Mouse (Mus musculus) liver, embryonic 14.5 days (tissue): ENCODE data around the gene Nck1. TPM values are rescaled to one million over a fixed set of nuclear protein-coding genes. Genes with fewer than 3 reads are reported as not detected.

Experiments used
- ATAC-seq: fragments of 200-750 bp; cut with Nextera tagmentation; 2 replicates; pipeline ENCODE4 v1.8.0; 2017; ENCODE audit warnings: moderate number of reproducible peaks, mild to moderate bottlenecking, moderate library complexity; ENCODE audit not compliant: insufficient read depth
- DNase-seq, 3 experiments: peaks; one replicate each; pipeline ENCODE4 v3.0.0-alpha.2; 2012 to 2013; ENCODE audit warnings: low read depth in 3 of 3, low spot score in 3 of 3
- H3K27ac ChIP-seq: fragments of 300-500 bp; sonication (generic); 2 replicates; pipeline ENCODE4 v1.5.1; 2014; ENCODE audit warnings: moderate library complexity, mild to moderate bottlenecking, control low read depth, inconsistent platforms
- H3K27me3 ChIP-seq: fragments of 300-500 bp; sonication (generic); 2 replicates; pipeline ENCODE4 v1.6.1; 2014; ENCODE audit warnings: mild to moderate bottlenecking, low read length, moderate library complexity; ENCODE audit not compliant: control insufficient read depth, insufficient read depth
- H3K36me3 ChIP-seq: fragments of 300-500 bp; sonication (generic); replicated peaks from 2 replicates; pipeline ENCODE4 v1.6.1; 2014; ENCODE audit warnings: low read depth; ENCODE audit not compliant: control insufficient read depth, insufficient read depth
- H3K4me1 ChIP-seq, 2 experiments: fragments of 200-500 bp in 1 of 2; fragments of 300-500 bp in 1 of 2; sonication (generic) in 1 of 2; replicated peaks; 2 replicates each; pipeline ENCODE4 v1.6.1; 2012 to 2014; ENCODE audit warnings: antibody characterized with exemption in 1 of 2, inconsistent platforms in 1 of 2, low read length in 1 of 2; ENCODE audit not compliant: control insufficient read depth in 2 of 2, insufficient read depth in 2 of 2
- H3K4me2 ChIP-seq: fragments of 300-500 bp; sonication (generic); 2 replicates; pipeline ENCODE4 v1.6.1; 2014; ENCODE audit warnings: low read depth, mild to moderate bottlenecking, control low read depth, moderate library complexity
- H3K4me3 ChIP-seq, 2 experiments: fragments of 200-500 bp in 1 of 2; fragments of 300-500 bp in 1 of 2; sonication (generic) in 1 of 2; 2 replicates each; pipeline ENCODE4 v1.5.1; 2012 to 2014; ENCODE audit warnings: low read depth in 2 of 2, low read length in 2 of 2, mild to moderate bottlenecking in 2 of 2, control low read depth in 1 of 2, inconsistent platforms in 1 of 2, moderate library complexity in 1 of 2; ENCODE audit not compliant: insufficient read depth in 1 of 2
- H3K9ac ChIP-seq: fragments of 300-500 bp; sonication (generic); replicated peaks from 2 replicates; pipeline ENCODE4 v1.6.1; 2014; ENCODE audit warnings: mild to moderate bottlenecking, control low read depth, moderate library complexity
- H3K9me3 ChIP-seq: fragments of 300-500 bp; sonication (generic); 2 replicates; pipeline ENCODE4 v1.6.1; 2016; ENCODE audit warnings: low read length, mixed read lengths; ENCODE audit not compliant: control insufficient read depth
- CTCF ChIP-seq: IDR thresholded peaks from 2 replicates; pipeline ENCODE4 v1.5.1; 2016; ENCODE audit warnings: antibody characterized with exemption, low read depth, control low read depth
- EP300 ChIP-seq: IDR thresholded peaks from 2 replicates; pipeline ENCODE4 v1.6.1; 2016; ENCODE audit warnings: antibody characterized with exemption, low read depth
- WGBS: fragments of 180-500 bp; shearing (Covaris S2); extraction: QIAGEN DNeasy Blood & Tissue Kit; methylation state at CpG from one replicate; pipeline ENCODE4 v1.1.7; 2014; ENCODE audit not compliant: insufficient replicate concordance; 5-methylcytosine and 5-hydroxymethylcytosine counted together
- polyA plus RNA-seq, 2 experiments: library from polyadenylated mRNA; depleted of rRNA in 1 of 2; stranded (reverse) in 1 of 2; unstranded in 1 of 2; fragments of >200 nt; fragmentation: Nextera tagmentation in 1 of 2; extraction: Ambion mirVana in 1 of 2; gene quantifications; 2 replicates each; pipeline versions ENCODE4 v1.2.1 to v1.2.3; 2012 to 2014

The Nck1 gene
- polyA plus RNA-seq, 2 experiments = 12.9 to 18.3 TPM

DNA sequence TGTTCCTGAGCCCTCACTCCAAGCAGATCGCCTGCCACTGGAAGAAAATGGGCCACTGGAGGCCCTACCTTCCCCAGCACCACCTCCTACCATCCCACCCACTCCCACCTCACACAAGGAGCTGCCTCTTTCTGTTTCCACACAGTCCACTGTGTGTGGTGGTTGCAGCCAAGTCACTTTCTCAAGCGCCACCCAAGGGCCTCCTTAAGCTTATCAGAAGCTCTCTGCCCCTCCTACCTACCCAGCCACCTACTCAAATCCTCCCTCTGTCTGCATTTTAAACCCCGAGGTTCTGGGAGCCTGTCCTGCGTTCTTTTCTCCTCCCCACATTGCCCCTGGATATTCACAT is 74.4 kb downstream of the Nck1 start:
- H3K4me1 ChIP-seq = no peaks in the 10 kb centered on the region
- H3K9ac ChIP-seq = no peak overlapping the region
- WGBS = 39% methylated on average over 4 of the region's 4 CpGs
- H3K9me3 ChIP-seq = no peaks in the 10 kb centered on the region
- H3K36me3 ChIP-seq = no peaks in the 10 kb centered on the region
- H3K4me3 ChIP-seq = no peak overlapping the region
- H3K27ac ChIP-seq = no peak overlapping the region
- H3K27me3 ChIP-seq = no peaks in the 10 kb centered on the region
- DNase-seq = no peak
- H3K4me2 ChIP-seq = no peak overlapping the region
- TF ChIP-seq EP300 = no peak
- no peak for TF ChIP-seq CTCF
- ATAC-seq = no peak

DNA sequence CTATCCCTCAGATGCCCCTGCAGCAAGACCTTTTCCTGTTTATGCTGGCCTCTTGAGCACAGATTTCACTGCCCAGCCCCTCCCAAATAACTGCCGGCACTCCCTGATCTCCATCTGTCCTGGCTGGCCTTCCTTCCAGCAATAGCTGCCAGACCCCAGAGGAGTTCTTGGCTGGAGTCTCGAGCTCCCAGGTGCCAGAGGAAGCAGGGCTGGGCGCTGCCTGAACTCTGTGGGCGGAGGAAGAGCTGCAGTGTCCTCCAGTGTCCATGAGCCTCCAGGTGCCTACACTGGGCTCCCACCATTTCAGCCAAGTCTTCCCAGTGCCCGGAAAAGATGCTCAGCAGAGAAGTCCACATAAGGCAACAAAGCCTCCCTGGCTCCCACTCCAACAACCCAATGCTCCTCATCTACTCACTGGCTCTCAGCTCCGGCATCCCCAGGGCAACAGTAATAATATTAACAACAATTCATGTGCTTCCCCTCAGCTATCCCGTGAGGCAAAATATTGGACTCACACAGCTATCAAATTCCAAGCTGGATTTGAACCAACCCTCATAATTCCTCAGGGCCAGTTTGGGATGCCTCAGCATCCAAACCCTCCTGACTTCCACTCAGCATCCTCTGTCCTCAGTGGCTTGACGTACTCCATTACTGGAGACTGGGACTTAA is 74.9 kb downstream of the Nck1 start:
- no peak for ATAC-seq
- H3K4me3 ChIP-seq = no peak overlapping the region
- H3K27ac ChIP-seq = no peak overlapping the region
- H3K36me3 ChIP-seq = no peaks in the 10 kb centered on the region
- DNase-seq = no peak
- no peak overlapping the region for H3K9ac ChIP-seq
- H3K4me2 ChIP-seq = no peak overlapping the region
- WGBS = 61% methylated on average over 8 of the region's 8 CpGs
- H3K4me1 ChIP-seq = no peaks in the 10 kb centered on the region
- TF ChIP-seq CTCF = no peak
- no peak for TF ChIP-seq EP300
- no peaks in the 10 kb centered on the region for H3K27me3 ChIP-seq
- H3K9me3 ChIP-seq = no peaks in the 10 kb centered on the region

DNA sequence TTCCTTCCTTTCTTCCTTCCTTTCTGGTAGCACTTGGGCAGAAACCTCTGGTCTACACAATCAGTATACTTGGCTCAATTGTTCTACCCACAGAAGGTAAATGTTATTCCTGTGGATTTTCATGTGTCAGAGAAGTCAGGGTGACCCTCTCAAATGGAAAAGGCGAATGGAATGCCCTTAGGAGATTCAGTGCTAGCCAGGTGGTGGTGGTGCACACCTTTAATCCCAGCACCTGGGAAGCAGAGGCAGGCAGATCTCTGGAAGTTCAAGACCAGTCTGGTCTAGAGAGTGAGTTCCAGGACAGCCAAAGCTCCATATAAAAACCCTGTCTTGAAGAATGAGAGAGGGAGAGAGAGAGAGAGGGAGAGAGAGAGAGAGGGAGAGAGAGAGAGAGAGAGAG is 75.7 kb downstream of the Nck1 start:
- Histone ChIP-seq H3K4me1 (no peaks in the 10 kb centered on the region), H3K27ac (no peak overlapping the region), H3K9me3 (no peaks in the 10 kb centered on the region), H3K4me3 (no peak overlapping the region), H3K36me3 (no peaks in the 10 kb centered on the region), H3K9ac (no peak overlapping the region), H3K4me2 (no peak overlapping the region), H3K27me3 (no peaks in the 10 kb centered on the region)
- no peak for TF ChIP-seq CTCF
- no peak for TF ChIP-seq EP300
- DNase-seq (no peak), ATAC-seq (no peak)
- 30% methylated on average over 1 of the region's 1 CpGs for WGBS

DNA sequence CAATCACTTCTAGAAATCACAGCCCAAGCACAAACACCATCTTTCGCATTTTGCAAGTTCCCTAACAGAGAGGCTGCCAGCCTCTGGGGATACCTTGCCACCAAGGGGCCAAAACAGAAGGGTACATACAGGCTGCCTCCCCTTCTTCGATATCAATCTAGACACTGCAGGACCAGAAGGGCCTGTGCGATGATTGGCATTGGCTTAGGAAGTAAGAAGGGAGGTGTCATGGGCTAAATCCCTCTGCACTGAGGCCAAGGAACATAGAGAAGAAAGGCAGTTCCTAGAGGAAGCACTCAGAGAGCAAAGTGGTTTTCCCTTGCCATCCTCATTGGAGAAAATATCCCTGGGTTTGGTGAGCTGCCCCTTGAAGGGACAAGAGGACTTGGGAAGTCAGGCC is 76.3 kb downstream of the Nck1 start:
- no peak for ATAC-seq
- H3K4me2 ChIP-seq = no peak overlapping the region
- 61% methylated on average over 3 of the region's 3 CpGs for WGBS
- no peak overlapping the region for H3K27ac ChIP-seq
- no peaks in the 10 kb centered on the region for H3K36me3 ChIP-seq
- H3K27me3 ChIP-seq = no peaks in the 10 kb centered on the region
- TF ChIP-seq EP300 (no peak), CTCF (no peak)
- no peak overlapping the region for H3K9ac ChIP-seq
- H3K4me3 ChIP-seq = no peak overlapping the region
- no peaks in the 10 kb centered on the region for H3K4me1 ChIP-seq
- no peaks in the 10 kb centered on the region for H3K9me3 ChIP-seq
- no peak for DNase-seq

DNA sequence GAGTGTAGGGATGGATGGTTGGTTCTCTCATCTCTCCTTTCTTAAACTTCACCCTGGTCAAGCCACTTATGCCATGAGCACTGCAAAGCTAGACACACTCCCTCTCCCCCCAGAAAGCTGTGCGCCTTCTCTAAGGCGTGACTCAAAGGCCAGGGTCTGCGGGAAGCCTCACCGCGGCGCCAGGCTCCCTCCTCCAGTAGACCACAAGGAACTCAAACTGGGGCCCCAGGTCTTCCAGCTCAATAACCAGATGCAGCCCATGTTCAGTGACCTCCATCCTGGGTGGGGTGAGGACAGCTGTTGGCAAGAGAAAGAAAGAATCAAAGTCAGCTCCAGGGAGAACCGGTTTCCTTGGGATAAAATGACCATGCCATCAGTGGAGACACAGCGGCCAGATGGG is 77.8 kb downstream of the Nck1 start:
- H3K4me1 ChIP-seq = no peaks in the 10 kb centered on the region; a peak in 1 of 4 replicates
- ATAC-seq (no peak), DNase-seq (no peak)
- H3K27ac ChIP-seq = no peak overlapping the region
- H3K9me3 ChIP-seq = no peaks in the 10 kb centered on the region
- H3K27me3 ChIP-seq = no peaks in the 10 kb centered on the region
- TF ChIP-seq CTCF = no peak
- no peak for TF ChIP-seq EP300
- no peak overlapping the region for H3K4me2 ChIP-seq
- no peaks in the 10 kb centered on the region for H3K36me3 ChIP-seq
- 86% methylated on average over 8 of the region's 8 CpGs for WGBS
- H3K4me3 ChIP-seq = no peak overlapping the region
- H3K9ac ChIP-seq = no peak overlapping the region
